Mouse (Mus musculus) cerebellum, adult 11 months (tissue): ENCODE results near the gene Gm45711.

ENCODE experiments used
- DNase-seq: peaks from one replicate; pipeline ENCODE4 v3.0.0; 2022

Gm45711 gene

DNA sequence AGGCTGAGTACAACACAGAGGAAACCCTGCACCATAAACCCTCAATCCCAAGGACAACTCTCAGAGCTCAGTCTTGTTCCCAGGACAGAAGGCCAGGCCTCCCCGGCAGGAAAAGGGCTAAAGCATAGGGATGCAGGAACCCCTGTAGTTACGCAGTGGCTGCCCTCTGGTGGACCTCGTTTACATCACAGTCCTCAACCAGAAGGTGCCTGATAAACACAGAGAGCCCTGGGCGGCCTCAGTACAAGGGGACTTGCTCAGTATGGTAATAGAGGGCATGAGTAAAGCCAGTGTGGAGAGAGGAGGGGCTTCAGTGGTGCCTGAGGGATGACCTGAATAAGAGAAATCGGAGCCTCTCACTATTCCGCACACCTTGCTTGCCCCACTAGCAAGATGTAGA lies 75.3 kb downstream of the Gm45711 start:
- no peak for DNase-seq

DNA sequence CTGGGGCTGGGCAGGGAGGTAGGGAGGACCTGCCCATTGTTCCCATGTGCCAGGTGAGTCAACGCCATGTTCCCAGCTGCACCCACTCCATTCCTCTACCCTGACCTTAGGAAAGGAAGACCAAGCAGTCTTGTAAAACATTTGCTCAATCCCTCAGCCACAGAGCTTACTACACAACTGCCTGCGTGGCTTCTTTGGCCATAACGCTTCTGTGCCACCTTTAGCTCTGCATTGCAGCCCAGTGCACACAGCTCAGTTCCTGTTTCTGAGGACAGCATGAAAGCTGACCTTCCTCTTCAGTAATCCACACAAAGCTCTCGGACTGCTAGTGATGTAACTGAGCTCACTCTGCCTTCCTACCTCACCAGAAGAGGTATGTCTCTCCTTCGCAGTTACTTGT lies 77.0 kb downstream of the Gm45711 start:
- DNase-seq: no peak

DNA sequence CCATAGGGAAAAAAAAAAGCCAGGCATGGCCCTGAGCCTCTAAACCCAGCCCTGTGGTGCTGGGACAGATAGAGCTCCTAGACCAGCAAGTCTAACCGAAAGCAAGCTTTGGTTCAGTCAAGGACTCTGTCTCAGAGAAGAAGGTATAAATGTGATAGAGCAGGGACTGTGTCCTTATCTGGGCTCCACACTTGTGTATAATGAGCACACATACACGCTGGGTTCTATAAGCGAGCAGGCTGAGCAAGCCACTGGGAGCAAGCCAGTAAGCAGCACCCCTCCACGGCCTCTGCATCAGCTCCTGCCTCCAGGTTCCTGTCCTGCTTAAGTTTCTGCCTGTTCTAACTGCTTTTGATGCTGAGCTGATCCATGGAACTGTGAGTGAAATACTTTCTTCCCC lies 77.8 kb downstream of the Gm45711 start:
- DNase-seq: no peak
